Mouse (Mus musculus): ENCODE measurements around the gene Lclat1.

The Lclat1 gene

GRCm38 (mm10) chr17:73091368-73091767, 16.4 kb upstream of the Lclat1 start:
- no peak for DNase-seq (ENCODE audit: low read depth)

GRCm38 (mm10) chr17:73092103-73093097, 15.4 kb upstream of the Lclat1 start:
- DNase-seq (ENCODE audit: low read depth), result no peak

GRCm38 (mm10) chr17:73095070-73095469, 12.7 kb upstream of the Lclat1 start:
- DNase-seq (ENCODE audit: low read depth), result no peak

- no peak for DNase-seq (ENCODE audit: low read depth)
Measured at GRCm38 (mm10) chr17:73095585-73095984, 12.2 kb upstream of the Lclat1 start.

- DNase-seq (ENCODE audit: low read depth), result peak; percentile 62
Measured at GRCm38 (mm10) chr17:73096484-73096883, 11.3 kb upstream of the Lclat1 start.

GRCm38 (mm10) chr17:73098636-73099035, 9.1 kb upstream of the Lclat1 start:
- DNase-seq (ENCODE audit: low read depth), result no peak

- DNase-seq (ENCODE audit: low read depth), result no peak
Measured at GRCm38 (mm10) chr17:73100396-73100795, 7.4 kb upstream of the Lclat1 start.

- no peak for DNase-seq (ENCODE audit: low read depth)
Measured at GRCm38 (mm10) chr17:73102538-73102937, 5.2 kb upstream of the Lclat1 start.

- DNase-seq (ENCODE audit: low read depth), result no peak
Measured at GRCm38 (mm10) chr17:73108170-73108887, 544 bp downstream of the Lclat1 start.

- no peak for DNase-seq (ENCODE audit: low read depth)
Measured at GRCm38 (mm10) chr17:73108888-73109259, 1.1 kb downstream of the Lclat1 start.

- no peak for DNase-seq (ENCODE audit: low read depth)
Measured at GRCm38 (mm10) chr17:73112128-73112527, 4.3 kb downstream of the Lclat1 start.

- DNase-seq (ENCODE audit: low read depth), result no peak
Measured at GRCm38 (mm10) chr17:73112601-73113000, 4.8 kb downstream of the Lclat1 start.

- DNase-seq (ENCODE audit: low read depth), result no peak
Measured at GRCm38 (mm10) chr17:73113230-73113629, 5.4 kb downstream of the Lclat1 start.

GRCm38 (mm10) chr17:73118134-73118533, 10.3 kb downstream of the Lclat1 start:
- DNase-seq (ENCODE audit: low read depth), result no peak

- no peak for DNase-seq (ENCODE audit: low read depth)
Measured at GRCm38 (mm10) chr17:73118702-73119101, 10.9 kb downstream of the Lclat1 start.

GRCm38 (mm10) chr17:73119150-73119549, 11.4 kb downstream of the Lclat1 start:
- no peak for DNase-seq (ENCODE audit: low read depth)

GRCm38 (mm10) chr17:73120545-73120944, 12.8 kb downstream of the Lclat1 start:
- no peak for DNase-seq (ENCODE audit: low read depth)

GRCm38 (mm10) chr17:73121726-73122125, 13.9 kb downstream of the Lclat1 start:
- no peak for DNase-seq (ENCODE audit: low read depth)

GRCm38 (mm10) chr17:73126349-73126748, 18.6 kb downstream of the Lclat1 start:
- no peak for DNase-seq (ENCODE audit: low read depth)

GRCm38 (mm10) chr17:73126903-73127302, 19.1 kb downstream of the Lclat1 start:
- no peak for DNase-seq (ENCODE audit: low read depth)

GRCm38 (mm10) chr17:73136562-73137484, 29.0 kb downstream of the Lclat1 start:
- no peak for DNase-seq (ENCODE audit: low read depth)

GRCm38 (mm10) chr17:73138217-73138616, 30.4 kb downstream of the Lclat1 start:
- DNase-seq (ENCODE audit: low read depth), result no peak

Measured in c-Kit-positive CD71-positive TER-119-negative erythroid progenitor cells, embryonic 14.5 days (primary cell).